23 mouse cellular contexts compared by ENCODE assay signal in genomic region chr19:33357019-33357418, GRCm38 (mm10). TPM values are rescaled to one million over a fixed set of nuclear protein-coding genes. Genes with fewer than 3 reads are reported as not detected.
DNase-seq lines count a peak whose midpoint lies in the region; ATAC-seq lines count a peak whose summit lies in the region.
"Had no signal": no experiment of that assay in that cellular context is flagged by ENCODE, and none has a peak within 500 bp of the region (broad histone marks: within the 10 kb centered on the region; RNA-seq: fewer than 3 reads in every experiment).

No protein-coding gene starts in this region.

- H3K36me3 ChIP-seq in embryonic facial prominence, embryonic 10.5 days (replicated peaks) = no peaks in the 10 kb centered on the region
- H3K36me3 ChIP-seq: embryonic facial prominence, embryonic 12.5 days; forebrain, embryonic 15.5 days; G1E had no signal

- no peaks in the 10 kb centered on the region for H3K9me3 ChIP-seq in embryonic facial prominence, embryonic 10.5 days
- H3K9me3 ChIP-seq: embryonic facial prominence, embryonic 12.5 days; forebrain, embryonic 13.5 days; forebrain, embryonic 15.5 days; G1E had no signal

- peak; percentile 56 for DNase-seq in heart, adult 11 months
- DNase-seq in heart, adult 8-10 months (ENCODE audit: low spot score) = no peak
- DNase-seq in MEL-GATA-1-ER (ENCODE audit: extremely low read depth, low read depth) = peak; percentile 8
- DNase-seq in spleen, postnatal 36 days (ENCODE audit: low spot score in 2 of 2) = no peak
- DNase-seq in embryonic facial prominence, embryonic 10.5 days (ENCODE audit: low spot score) = no peak
- DNase-seq: adrenal gland, adult 8-10 months; adrenal gland, postnatal 14 days; adrenal gland, postnatal 36 days; B cell, adult 2 months; cerebellum, adult 11-12 months; cerebellum, adult 2 months; cerebellum, adult 9-10 months; cerebellum, postnatal 10 days; cerebellum, postnatal 25 days; embryo, embryonic 11 days; forebrain, postnatal 0 days had no signal

- no peak overlapping the region for H3K4me3 ChIP-seq in embryonic facial prominence, embryonic 10.5 days
- H3K4me3 ChIP-seq: embryonic facial prominence, embryonic 12.5 days; forebrain, embryonic 13.5 days; forebrain, embryonic 15.5 days had no signal

- no peaks in the 10 kb centered on the region for H3K27me3 ChIP-seq in embryonic facial prominence, embryonic 10.5 days (replicated peaks; ENCODE audit: low read depth, poor library complexity, severe bottlenecking)
- H3K27me3 ChIP-seq: CH12.LX; embryonic facial prominence, embryonic 12.5 days; forebrain, embryonic 13.5 days; forebrain, embryonic 15.5 days had no signal

- ATAC-seq in granulocyte monocyte progenitor cell, adult 5-6 weeks (replicated peaks; ENCODE audit: poor library complexity, severe bottlenecking) = peak; percentile 50
- ATAC-seq: CD4-positive, CD25-positive, alpha-beta regulatory T cell, adult 4 months; forebrain, embryonic 13.5 days; forebrain, embryonic 15.5 days; forebrain, postnatal 0 days had no signal

- H3K27ac ChIP-seq in embryonic facial prominence, embryonic 10.5 days (replicated peaks) = no peak overlapping the region
- H3K27ac ChIP-seq: embryonic facial prominence, embryonic 12.5 days; forebrain, embryonic 13.5 days; forebrain, embryonic 15.5 days had no signal

- WGBS in embryonic facial prominence, embryonic 10.5 days = 70% methylated on average over 3 of the region's 3 CpGs

- no peaks in the 10 kb centered on the region for H3K4me1 ChIP-seq in embryonic facial prominence, embryonic 10.5 days
- H3K4me1 ChIP-seq: embryonic facial prominence, embryonic 12.5 days; forebrain, embryonic 13.5 days; forebrain, embryonic 15.5 days had no signal

RNA-seq across cellular contexts. Expression of gene Rnls, which starts 35.1 kb away (rescaled TPM):
- total RNA-seq in heart, adult 8-10 months (2022) = 10 to 100 TPM; 12.7 to 13.9 (median 13.4) TPM
- total RNA-seq in granulocyte monocyte progenitor cell, adult 5-6 weeks (2014; fragmentation: Nextera tagmentation) = 2.0 and 3.4 TPM in 2 replicates
- total RNA-seq in granulocyte monocyte progenitor cell, adult 5-6 weeks (2017) = 1.0 TPM in 1 of 2 replicates, not detected in the other
- polyA plus RNA-seq in embryonic facial prominence, embryonic 10.5 days (2016; fragmentation: Nextera tagmentation; extraction: Ambion mirVana) = 5.5 and 5.8 TPM in 2 replicates
- total RNA-seq: G1E had no signal
- polyA plus RNA-seq: G1E had no signal

Comparison
In these comparisons a context has a peak if more than half of its experiments do, and no peak if none do; other contexts are left out.
1. DNase-seq: peak in heart, adult 11 months (single experiment) and MEL-GATA-1-ER (single experiment); none in heart, adult 8-10 months (single experiment), spleen, postnatal 36 days (0 of 2) and embryonic facial prominence, embryonic 10.5 days (single experiment).